Mouse (Mus musculus) lung, adult 2 months (tissue): ENCODE results near the gene Mrpl40. TPM values are rescaled to one million over a fixed set of nuclear protein-coding genes. Genes with fewer than 3 reads are reported as not detected.

ENCODE experiments used
- DNase-seq: peaks from one replicate; pipeline ENCODE4 v3.0.0; 2022
- H3K4me1 ChIP-seq: fragments of 200-500 bp; 2 replicates; pipeline ENCODE4 v1.6.1; 2011; ENCODE audit warnings: low read length; ENCODE audit not compliant: control insufficient read depth, insufficient read depth
- H3K4me3 ChIP-seq: fragments of 200-500 bp; replicated peaks from 2 replicates; pipeline ENCODE3; 2011; ENCODE audit warnings: low read depth, mild to moderate bottlenecking, control low read depth, low read length; ENCODE audit errors: extremely low read depth
- CTCF ChIP-seq: fragments of 200-500 bp; IDR thresholded peaks from 2 replicates; pipeline ENCODE4 v1.5.1; 2011; ENCODE audit warnings: mild to moderate bottlenecking, low read length, control low read depth; ENCODE audit not compliant: insufficient read depth
- POLR2A ChIP-seq: fragments of 200-500 bp; IDR thresholded peaks from 2 replicates; pipeline ENCODE4 v1.6.1; 2011; ENCODE audit warnings: low read depth, mild to moderate bottlenecking, control low read depth, low read length, borderline replicate concordance; ENCODE audit errors: extremely low read depth
- WGBS: fragments of 180-500 bp; shearing (Covaris S2); methylation state at CpG from one replicate; pipeline ENCODE4 v1.1.7; 2018; 5-methylcytosine and 5-hydroxymethylcytosine counted together
- polyA plus RNA-seq: library from polyadenylated mRNA; depleted of rRNA; stranded (reverse); fragments of >200 nt; gene quantifications from 2 replicates; pipeline ENCODE4 v1.2.3, GENCODE M21; 2012; rRNA removed

Mrpl40 gene
- polyA plus RNA-seq, 1 experiment: 10.4 TPM

DNA sequence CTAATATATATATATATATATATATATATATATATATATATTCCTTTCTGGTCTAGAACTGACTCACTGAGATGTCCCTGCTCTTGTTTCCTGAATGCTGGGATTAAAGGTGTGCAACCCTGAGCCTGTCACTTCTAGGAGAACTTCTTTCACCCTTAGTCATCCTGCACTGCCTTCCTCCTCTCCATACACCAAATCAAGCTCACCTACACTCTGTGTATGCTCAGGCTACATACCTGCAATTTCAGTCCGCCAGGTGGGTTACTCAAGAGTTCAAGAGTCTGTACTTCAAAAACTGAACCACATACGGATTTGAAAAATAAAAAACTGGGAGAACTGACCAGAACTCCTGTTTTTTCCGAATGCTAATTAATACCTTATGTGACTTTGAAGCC lies 40.6 kb downstream of the Mrpl40 start:
- Histone ChIP-seq H3K4me3 (peak overlapping the region; percentile 95), H3K4me1 (peaks cover 4% of the 10 kb centered on the region; the same call in 1 of the 2 replicates)
- no peak for DNase-seq
- WGBS: 23% methylated on average over 3 of the region's 3 CpGs
- TF ChIP-seq CTCF: no peak
- no peak for TF ChIP-seq POLR2A

GRCm38 (mm10) chr16:18833486-18833885 lies 43.2 kb downstream of the Mrpl40 start:
- TF ChIP-seq CTCF: no peak
- no peak for TF ChIP-seq POLR2A
- H3K4me3 ChIP-seq: no peak overlapping the region
- no peak for DNase-seq
- peaks cover 4% of the 10 kb centered on the region; the same call in 1 of the 2 replicates for H3K4me1 ChIP-seq
- 75% methylated on average over 2 of the region's 2 CpGs for WGBS

DNA sequence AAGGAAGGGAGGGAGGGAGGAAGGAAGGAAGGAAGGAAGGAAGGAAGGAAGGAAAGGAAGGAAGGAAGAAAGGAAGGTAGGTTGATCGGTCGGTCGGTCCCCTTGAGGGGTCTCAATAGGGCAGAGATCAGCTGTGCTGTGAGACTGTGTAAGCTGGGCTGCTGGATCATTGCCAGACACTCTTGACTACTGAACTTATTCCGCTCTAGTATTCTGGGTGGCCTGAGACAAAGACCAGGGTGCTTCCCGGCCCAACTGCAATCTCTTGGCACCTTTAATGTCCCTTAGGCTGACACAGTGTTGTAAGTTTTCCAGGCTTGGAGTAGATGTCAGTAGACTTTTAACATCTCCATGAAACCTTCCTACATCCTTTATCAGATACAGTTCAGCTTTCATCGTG lies 47.6 kb downstream of the Mrpl40 start:
- no peak for DNase-seq
- WGBS: 68% methylated on average over 6 of the region's 6 CpGs
- H3K4me3 ChIP-seq: no peak overlapping the region
- no peaks in the 10 kb centered on the region for H3K4me1 ChIP-seq
- TF ChIP-seq POLR2A (no peak), CTCF (no peak)

DNA sequence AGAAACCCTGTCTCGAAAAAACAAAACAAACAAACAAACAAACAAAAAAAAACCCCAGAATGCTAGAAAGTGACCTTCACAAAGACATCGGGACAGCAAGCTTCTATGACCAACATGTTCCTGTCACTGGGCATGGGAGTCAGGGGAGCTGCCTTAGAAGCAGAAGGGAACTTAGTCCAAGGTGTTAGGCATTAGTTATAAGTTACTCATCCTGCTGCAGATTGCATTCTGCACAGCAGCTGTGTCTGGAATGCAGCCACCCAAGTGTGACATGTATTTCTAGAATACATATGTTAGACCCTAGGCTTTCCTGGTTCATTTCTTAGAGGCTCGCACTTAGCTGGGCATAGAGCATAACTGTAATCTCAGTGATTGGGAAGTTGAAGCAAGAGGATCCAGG lies 48.0 kb downstream of the Mrpl40 start:
- 91% methylated on average over 3 of the region's 3 CpGs for WGBS
- no peaks in the 10 kb centered on the region for H3K4me1 ChIP-seq
- H3K4me3 ChIP-seq: no peak overlapping the region
- DNase-seq: no peak
- TF ChIP-seq POLR2A: no peak
- no peak for TF ChIP-seq CTCF

GRCm38 (mm10) chr16:18822925-18823324 lies 53.7 kb downstream of the Mrpl40 start:
- TF ChIP-seq CTCF (no peak), POLR2A (no peak)
- no peaks in the 10 kb centered on the region for H3K4me1 ChIP-seq
- WGBS: 83% methylated on average over 4 of the region's 4 CpGs
- no peak overlapping the region for H3K4me3 ChIP-seq
- no peak for DNase-seq

GRCm38 (mm10) chr16:18822356-18822755 lies 54.3 kb downstream of the Mrpl40 start:
- 77% methylated on average over 1 of the region's 1 CpGs for WGBS
- DNase-seq: no peak
- no peak overlapping the region for H3K4me3 ChIP-seq
- TF ChIP-seq POLR2A: no peak
- no peak for TF ChIP-seq CTCF
- no peaks in the 10 kb centered on the region for H3K4me1 ChIP-seq

Other genes starting within 250 kb of the Mrpl40 start
- 9.0 and 22.0 TPM in 2 replicates for gene Sept5, start 246.9 kb downstream of the Mrpl40 start, polyA plus RNA-seq
- gene Cldn5, start 100.0 kb downstream of the Mrpl40 start, polyA plus RNA-seq: 753 and 874 TPM in 2 replicates
- gene Ufd1, start 65.1 kb downstream of the Mrpl40 start, polyA plus RNA-seq: 23.1 and 39.3 TPM in 2 replicates
- gene Cdc45, start 64.9 kb downstream of the Mrpl40 start, polyA plus RNA-seq: 3.3 and 3.5 TPM in 2 replicates
- gene 2510002D24Rik, start 40.3 kb downstream of the Mrpl40 start, polyA plus RNA-seq: 37.4 and 46.3 TPM in 2 replicates
- 1.8 and 4.4 TPM in 2 replicates for gene Gm28539, start 40.3 kb downstream of the Mrpl40 start, polyA plus RNA-seq
- gene Hira, start 175 bp upstream of the Mrpl40 start, polyA plus RNA-seq: 53.3 and 58.8 TPM in 2 replicates